Mouse (Mus musculus) myocyte (in vitro differentiated cells): ENCODE results near the gene Snx8.

Experiments used
- E2F4 ChIP-seq: IDR thresholded peaks from one replicate; pipeline ENCODE4 v1.6.1; 2011; ENCODE audit warnings: mild to moderate bottlenecking, control low read depth, moderate library complexity; ENCODE audit not compliant: insufficient read depth
- MAX ChIP-seq: IDR thresholded peaks from one replicate; pipeline ENCODE4 v1.6.1; 2011; ENCODE audit warnings: low read depth, mild to moderate bottlenecking, control low read depth
- MYOG ChIP-seq, 3 experiments: IDR thresholded peaks; one replicate each; pipeline ENCODE4 v1.6.1; 2011; ENCODE audit warnings: control low read depth in 2 of 3, low read depth in 2 of 3, mild to moderate bottlenecking in 2 of 3; ENCODE audit not compliant: insufficient read length in 2 of 3, control insufficient read depth in 1 of 3, insufficient read depth in 1 of 3
- POLR2A ChIP-seq: IDR thresholded peaks from one replicate; pipeline ENCODE4 v1.6.1; 2011; ENCODE audit warnings: low read depth, mild to moderate bottlenecking, control low read depth, moderate library complexity; ENCODE audit not compliant: insufficient read length
- POLR2AphosphoS2 ChIP-seq: IDR thresholded peaks from one replicate; pipeline ENCODE4 v1.6.1; 2011; ENCODE audit warnings: low read depth, control low read depth; ENCODE audit not compliant: insufficient read length
- REST ChIP-seq: IDR thresholded peaks from one replicate; pipeline ENCODE4 v1.6.1; 2011; ENCODE audit warnings: mild to moderate bottlenecking, control low read depth, moderate library complexity; ENCODE audit not compliant: insufficient read depth, insufficient read length
- TCF12 ChIP-seq: IDR thresholded peaks from one replicate; pipeline ENCODE4 v1.6.1; 2011; ENCODE audit warnings: mild to moderate bottlenecking, control low read depth; ENCODE audit not compliant: poor library complexity, insufficient read depth, severe bottlenecking
- USF1 ChIP-seq: IDR thresholded peaks from one replicate; pipeline ENCODE4 v1.6.1; 2011; ENCODE audit warnings: low read depth, mild to moderate bottlenecking, control low read depth, moderate library complexity

- no peak for TF ChIP-seq POLR2A
- TF ChIP-seq MAX = no peak
- TF ChIP-seq TCF12 = no peak
- no peak for TF ChIP-seq REST
- TF ChIP-seq E2F4 = no peak
- no peak for TF ChIP-seq MYOG (IDR thresholded peaks at IDR 0.05; ENCODE audit: control insufficient read depth in 1 of 3, insufficient read depth in 1 of 3, insufficient read length in 2 of 3, low read depth in 2 of 3)
- TF ChIP-seq POLR2AphosphoS2 = no peak
- no peak for TF ChIP-seq USF1
Observed at GRCm38 (mm10) chr5:140411339-140411738, 22.3 kb upstream of the Snx8 start.
